Mouse (Mus musculus) lung, adult 2 months (tissue): ENCODE data around the gene Anapc11.

ENCODE experiments used
- CTCF ChIP-seq: fragments of 200-500 bp; IDR thresholded peaks from 2 replicates; pipeline ENCODE4 v1.5.1; 2011; ENCODE audit warnings: mild to moderate bottlenecking, low read length, control low read depth; ENCODE audit not compliant: insufficient read depth
- POLR2A ChIP-seq: fragments of 200-500 bp; IDR thresholded peaks from 2 replicates; pipeline ENCODE4 v1.6.1; 2011; ENCODE audit warnings: low read depth, mild to moderate bottlenecking, control low read depth, low read length, borderline replicate concordance; ENCODE audit errors: extremely low read depth

- TF ChIP-seq CTCF: no peak
- TF ChIP-seq POLR2A: no peak
Measured at GRCm38 (mm10) chr11:120578024-120578693, 20.1 kb upstream of the Anapc11 start.
